Mouse (Mus musculus) spleen, postnatal 4 days (tissue): ENCODE data around the gene Ppif.

Source experiments
- DNase-seq, 2 experiments: peaks; one replicate each; pipeline ENCODE4 v3.0.0; 2022; ENCODE audit warnings: low spot score in 2 of 2

Ppif gene

GRCm38 (mm10) chr14:25736589-25736988, 42.6 kb downstream of the Ppif start:
- no peak for DNase-seq

- DNase-seq, result no peak
Measured at GRCm38 (mm10) chr14:25738591-25739001, 44.6 kb downstream of the Ppif start.

GRCm38 (mm10) chr14:25739957-25740565, 46.1 kb downstream of the Ppif start:
- no peak for DNase-seq

- no peak for DNase-seq
Measured at GRCm38 (mm10) chr14:25741211-25741610, 47.3 kb downstream of the Ppif start.

GRCm38 (mm10) chr14:25741840-25742367, 48.0 kb downstream of the Ppif start:
- DNase-seq, result no peak

GRCm38 (mm10) chr14:25742943-25743342, 49.0 kb downstream of the Ppif start:
- DNase-seq, result no peak

GRCm38 (mm10) chr14:25745365-25746184, 51.6 kb downstream of the Ppif start:
- no peak for DNase-seq

GRCm38 (mm10) chr14:25746371-25746770, 52.4 kb downstream of the Ppif start:
- no peak for DNase-seq

- peak; percentile 65 to 75 for DNase-seq
Measured at GRCm38 (mm10) chr14:25746971-25747945, 53.3 kb downstream of the Ppif start.

- DNase-seq, result no peak
Measured at GRCm38 (mm10) chr14:25747996-25748756, 54.2 kb downstream of the Ppif start.

GRCm38 (mm10) chr14:25749143-25749909, 55.4 kb downstream of the Ppif start:
- no peak for DNase-seq
